Mouse (Mus musculus) lung, adult 18-20 months (tissue): Measurements from ENCODE around the gene Olfr1360.

Source experiments
- DNase-seq, 2 experiments: peaks; one replicate each; pipeline ENCODE4 v3.0.0; 2022; ENCODE audit warnings: mixed read lengths in 2 of 2

Olfr1360 gene

DNA sequence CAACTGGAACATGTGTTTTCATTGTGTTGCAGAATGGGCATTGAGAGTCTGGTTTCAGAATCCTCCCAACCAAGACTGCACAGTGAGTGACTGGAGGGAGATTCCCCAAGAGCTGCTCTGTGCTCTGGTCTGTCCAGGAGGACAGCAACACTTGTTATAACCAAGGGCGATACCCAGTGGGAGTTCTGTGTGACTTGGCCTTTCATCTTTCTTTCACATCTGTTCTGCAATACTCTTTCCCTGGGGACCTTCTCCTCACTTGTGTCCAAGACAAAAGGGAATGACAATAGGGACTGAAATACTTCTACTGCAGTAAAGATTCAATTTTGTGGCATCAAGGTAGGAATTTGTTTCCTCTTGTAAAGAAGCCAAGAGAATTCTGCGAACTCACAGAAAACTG is 34.8 kb downstream of the Olfr1360 start, which contains the start of gene Olfr11:
Olfr11 (minus strand) TSS at position 101 of the 400 bp plus-strand sequence.
- DNase-seq = no peak
